Mouse (Mus musculus) thymus, adult 2 months (tissue): ENCODE results near the gene Defa36.
"Not testable (repeated sequence)": the region's sequence is repeated elsewhere in the genome, so short reads cannot be mapped to it uniquely, and the experiment has no call there.

Experiments used
- CTCF ChIP-seq: fragments of 200-500 bp; IDR thresholded peaks from 2 replicates; pipeline ENCODE4 v1.5.1; 2012; ENCODE audit warnings: mild to moderate bottlenecking, control low read depth, low read length, moderate library complexity, borderline replicate concordance; ENCODE audit not compliant: control insufficient read depth, poor library complexity, insufficient read depth; ENCODE audit errors: extremely low read depth
- POLR2A ChIP-seq: fragments of 200-500 bp; IDR thresholded peaks from 2 replicates; pipeline ENCODE4 v1.6.1; 2012; ENCODE audit warnings: mild to moderate bottlenecking, low read length, control low read depth, moderate library complexity; ENCODE audit not compliant: control insufficient read depth, poor library complexity, insufficient read depth; ENCODE audit errors: extremely low read depth

GRCm38 (mm10) chr8:21427111-21427510 is at the start of gene Defa36:
- not testable (repeated sequence) for TF ChIP-seq CTCF, POLR2A
